Mouse (Mus musculus): Measurements from ENCODE around the gene Sec14l2. TPM values are rescaled to one million over a fixed set of nuclear protein-coding genes. Genes with fewer than 3 reads are reported as not detected.
"Not testable (repeated sequence)": the region's sequence is repeated elsewhere in the genome, so short reads cannot be mapped to it uniquely, and the experiment has no call there.

Sec14l2 gene
- polyA plus RNA-seq, 1 experiment, result 0.42 TPM

- no peak overlapping the region for H3K27ac ChIP-seq (ENCODE audit: control insufficient read depth, insufficient read depth, low read length)
- no peak overlapping the region for H3K4me3 ChIP-seq (ENCODE audit: control insufficient read depth, insufficient read depth, low read length)
- WGBS, result 55% methylated on average over 6 of the region's 6 CpGs
Measured at GRCm38 (mm10) chr11:4134400-4134799, 11.2 kb upstream of the Sec14l2 start.

GRCm38 (mm10) chr11:4133450-4133849, 10.2 kb upstream of the Sec14l2 start:
- Histone ChIP-seq H3K4me1 (replicated peaks; ENCODE audit: control insufficient read depth, insufficient read depth, low read length) (peaks cover 10% of the 10 kb centered on the region), H3K27ac (ENCODE audit: control insufficient read depth, insufficient read depth, low read length) (no peak overlapping the region), H3K27me3 (ENCODE audit: control insufficient read depth, insufficient read depth, low read length) (no peaks in the 10 kb centered on the region), H3K4me3 (ENCODE audit: control insufficient read depth, insufficient read depth, low read length) (no peak overlapping the region), H3K36me3 (ENCODE audit: control insufficient read depth, insufficient read depth, low read length) (no peaks in the 10 kb centered on the region)
- DNase-seq, result peak; percentile 34
- 77% methylated on average over 3 of the region's 3 CpGs for WGBS
- TF ChIP-seq CTCF (IDR thresholded peaks at IDR 0.05; ENCODE audit: borderline replicate concordance, control insufficient read depth, extremely low read depth, insufficient read depth, low read length, poor library complexity) (no peak), POLR2A (IDR thresholded peaks at IDR 0.05; ENCODE audit: control insufficient read depth, extremely low read depth, insufficient read depth, low read length, poor library complexity) (no peak)

More at GRCm38 (mm10) chr11:4134400-4134799, 11.2 kb upstream of the Sec14l2 start:
- no peaks in the 10 kb centered on the region for H3K27me3 ChIP-seq (ENCODE audit: control insufficient read depth, insufficient read depth, low read length)
- H3K36me3 ChIP-seq (ENCODE audit: control insufficient read depth, insufficient read depth, low read length), result no peaks in the 10 kb centered on the region
- no peak for TF ChIP-seq POLR2A (IDR thresholded peaks at IDR 0.05; ENCODE audit: control insufficient read depth, extremely low read depth, insufficient read depth, low read length, poor library complexity)
- no peak for TF ChIP-seq CTCF (IDR thresholded peaks at IDR 0.05; ENCODE audit: borderline replicate concordance, control insufficient read depth, extremely low read depth, insufficient read depth, low read length, poor library complexity)
- no peak for DNase-seq
- peaks cover 10% of the 10 kb centered on the region for H3K4me1 ChIP-seq (replicated peaks; ENCODE audit: control insufficient read depth, insufficient read depth, low read length)

- H3K4me3 ChIP-seq (ENCODE audit: control insufficient read depth, insufficient read depth, low read length); H3K27ac ChIP-seq (ENCODE audit: control insufficient read depth, insufficient read depth, low read length); H3K36me3 ChIP-seq (ENCODE audit: control insufficient read depth, insufficient read depth, low read length); DNase-seq; H3K4me1 ChIP-seq (replicated peaks; ENCODE audit: control insufficient read depth, insufficient read depth, low read length); H3K27me3 ChIP-seq (ENCODE audit: control insufficient read depth, insufficient read depth, low read length): not testable (repeated sequence)
- WGBS, result 96% methylated on average over 4 of the region's 4 CpGs
Measured at GRCm38 (mm10) chr11:4128461-4128860, 5.2 kb upstream of the Sec14l2 start.

GRCm38 (mm10) chr11:4127059-4127458, 3.8 kb upstream of the Sec14l2 start:
- H3K4me1 ChIP-seq (replicated peaks; ENCODE audit: control insufficient read depth, insufficient read depth, low read length), result peaks cover 9% of the 10 kb centered on the region
- DNase-seq, result no peak
- H3K36me3 ChIP-seq (ENCODE audit: control insufficient read depth, insufficient read depth, low read length), result no peaks in the 10 kb centered on the region
- no peak overlapping the region for H3K4me3 ChIP-seq (ENCODE audit: control insufficient read depth, insufficient read depth, low read length)
- no peaks in the 10 kb centered on the region for H3K27me3 ChIP-seq (ENCODE audit: control insufficient read depth, insufficient read depth, low read length)
- 93% methylated on average over 1 of the region's 1 CpGs for WGBS
- TF ChIP-seq POLR2A (IDR thresholded peaks at IDR 0.05; ENCODE audit: control insufficient read depth, extremely low read depth, insufficient read depth, low read length, poor library complexity) (no peak), CTCF (IDR thresholded peaks at IDR 0.05; ENCODE audit: borderline replicate concordance, control insufficient read depth, extremely low read depth, insufficient read depth, low read length, poor library complexity) (no peak)
- no peak overlapping the region for H3K27ac ChIP-seq (ENCODE audit: control insufficient read depth, insufficient read depth, low read length)

- peak; percentile 14 for DNase-seq
Measured at GRCm38 (mm10) chr11:4123922-4124321, 707 bp upstream of the Sec14l2 start.

GRCm38 (mm10) chr11:4122226-4122625, 989 bp downstream of the Sec14l2 start:
- H3K27me3 ChIP-seq (ENCODE audit: control insufficient read depth, insufficient read depth, low read length), result peaks cover 8% of the 10 kb centered on the region; the same call in 1 of the 2 replicates
- no peaks in the 10 kb centered on the region for H3K36me3 ChIP-seq (ENCODE audit: control insufficient read depth, insufficient read depth, low read length)
- WGBS, result 95% methylated on average over 5 of the region's 5 CpGs
- no peak for DNase-seq
- H3K4me3 ChIP-seq (ENCODE audit: control insufficient read depth, insufficient read depth, low read length), result no peak overlapping the region
- H3K4me1 ChIP-seq (replicated peaks; ENCODE audit: control insufficient read depth, insufficient read depth, low read length), result peaks cover 13% of the 10 kb centered on the region
- no peak overlapping the region for H3K27ac ChIP-seq (ENCODE audit: control insufficient read depth, insufficient read depth, low read length)
- no peak for TF ChIP-seq CTCF (IDR thresholded peaks at IDR 0.05; ENCODE audit: borderline replicate concordance, control insufficient read depth, extremely low read depth, insufficient read depth, low read length, poor library complexity)
- TF ChIP-seq POLR2A (IDR thresholded peaks at IDR 0.05; ENCODE audit: control insufficient read depth, extremely low read depth, insufficient read depth, low read length, poor library complexity), result no peak

More at GRCm38 (mm10) chr11:4123922-4124321, 707 bp upstream of the Sec14l2 start:
- peaks cover under 1% of the 10 kb centered on the region; the same call in 1 of the 2 replicates for H3K27me3 ChIP-seq (ENCODE audit: control insufficient read depth, insufficient read depth, low read length)
- H3K36me3 ChIP-seq (ENCODE audit: control insufficient read depth, insufficient read depth, low read length), result no peaks in the 10 kb centered on the region
- no peak overlapping the region for H3K4me3 ChIP-seq (ENCODE audit: control insufficient read depth, insufficient read depth, low read length)
- TF ChIP-seq CTCF (IDR thresholded peaks at IDR 0.05; ENCODE audit: borderline replicate concordance, control insufficient read depth, extremely low read depth, insufficient read depth, low read length, poor library complexity), result no peak
- TF ChIP-seq POLR2A (IDR thresholded peaks at IDR 0.05; ENCODE audit: control insufficient read depth, extremely low read depth, insufficient read depth, low read length, poor library complexity), result no peak
- H3K27ac ChIP-seq (ENCODE audit: control insufficient read depth, insufficient read depth, low read length), result no peak overlapping the region
- peaks cover 9% of the 10 kb centered on the region for H3K4me1 ChIP-seq (replicated peaks; ENCODE audit: control insufficient read depth, insufficient read depth, low read length)
- WGBS, result 82% methylated on average over 5 of the region's 5 CpGs

GRCm38 (mm10) chr11:4121691-4122090, 1.5 kb downstream of the Sec14l2 start:
- Histone ChIP-seq H3K27ac (ENCODE audit: control insufficient read depth, insufficient read depth, low read length) (no peak overlapping the region), H3K4me1 (replicated peaks; ENCODE audit: control insufficient read depth, insufficient read depth, low read length) (peaks cover 13% of the 10 kb centered on the region), H3K4me3 (ENCODE audit: control insufficient read depth, insufficient read depth, low read length) (no peak overlapping the region), H3K36me3 (ENCODE audit: control insufficient read depth, insufficient read depth, low read length) (no peaks in the 10 kb centered on the region), H3K27me3 (ENCODE audit: control insufficient read depth, insufficient read depth, low read length) (peaks cover 8% of the 10 kb centered on the region; the same call in 1 of the 2 replicates)
- no peak for DNase-seq
- no peak for TF ChIP-seq POLR2A (IDR thresholded peaks at IDR 0.05; ENCODE audit: control insufficient read depth, extremely low read depth, insufficient read depth, low read length, poor library complexity)
- no peak for TF ChIP-seq CTCF (IDR thresholded peaks at IDR 0.05; ENCODE audit: borderline replicate concordance, control insufficient read depth, extremely low read depth, insufficient read depth, low read length, poor library complexity)
- WGBS, result 95% methylated on average over 3 of the region's 3 CpGs

Measured in thymus, adult 2 months (tissue).